Mouse (Mus musculus) gastrocnemius, postnatal 36 days (tissue): ENCODE data around the gene Olfr800. TPM values are rescaled to one million over a fixed set of nuclear protein-coding genes. Genes with fewer than 3 reads are reported as not detected.

Source experiments
- DNase-seq, 2 experiments: peaks; one replicate each; pipeline ENCODE4 v3.0.0; 2022
- intact Hi-C: fragments of 180-260 bp; cut with DNase I; formaldehyde crosslinking; loops from one replicate; pipeline ENCODE4 v1.15.1; 2025
- long read RNA-seq, 2 experiments: library from polyadenylated mRNA; stranded (forward); transcript quantifications; one replicate each; pipeline ENCODE4 v2.0.0; 2021
- total RNA-seq, 2 experiments: library from RNA; stranded (reverse); gene quantifications; 2 replicates each; pipeline ENCODE4 v1.2.3; 2021

The Olfr800 gene
- total RNA-seq = not detected
- long read RNA-seq, experiment 1 = 0 reads
- long read RNA-seq, experiment 2 = 0 reads

- intact Hi-C loops = no loop called here
- DNase-seq = no peak
Measured at GRCm38 (mm10) chr10:129657394-129657793, at the start of gene Olfr800. TSS of gene Olfr800 (plus strand) at chr10:129657694.

GRCm38 (mm10) chr10:129612470-129612869 is 45.0 kb upstream of the Olfr800 start, which contains the start of gene Olfr796:
TSS of gene Olfr796 (minus strand) at chr10:129612570.
- intact Hi-C loops = no loop called here
- no peak for DNase-seq

- intact Hi-C loops = no loop called here
- no peak for DNase-seq
Measured at GRCm38 (mm10) chr10:129621724-129622123, 35.8 kb upstream of the Olfr800 start.

- intact Hi-C loops = no loop called here
- DNase-seq = no peak
Measured at GRCm38 (mm10) chr10:129623251-129623650, 34.2 kb upstream of the Olfr800 start.

GRCm38 (mm10) chr10:129627834-129628233 is 29.7 kb upstream of the Olfr800 start, which contains the start of gene Olfr798:
TSS of gene Olfr798 (minus strand) at chr10:129627934.
- intact Hi-C loops = no loop called here
- DNase-seq = no peak

- no peak for DNase-seq
- intact Hi-C loops = no loop called here
Measured at GRCm38 (mm10) chr10:129637184-129637583, 20.3 kb upstream of the Olfr800 start, which contains the start of gene Olfr799. TSS of gene Olfr799 (plus strand) at chr10:129637484.

GRCm38 (mm10) chr10:129651763-129652162 is 5.7 kb upstream of the Olfr800 start:
- DNase-seq = no peak
- intact Hi-C loops = no loop called here

GRCm38 (mm10) chr10:129673765-129674164 is 16.3 kb downstream of the Olfr800 start, which contains the start of gene Olfr801:
TSS of gene Olfr801 (minus strand) at chr10:129673865.
- intact Hi-C loops = no loop called here
- DNase-seq = no peak

GRCm38 (mm10) chr10:129688069-129688468 is 30.6 kb downstream of the Olfr800 start, which contains the start of gene Olfr802:
TSS of gene Olfr802 (minus strand) at chr10:129688169.
- intact Hi-C loops = no loop called here
- no peak for DNase-seq

- intact Hi-C loops = no loop called here
- no peak for DNase-seq
Measured at GRCm38 (mm10) chr10:129694186-129694585, 36.7 kb downstream of the Olfr800 start, which contains the start of gene Olfr803. TSS of gene Olfr803 (minus strand) at chr10:129694286.

- DNase-seq = no peak
- intact Hi-C loops = no loop called here
Measured at GRCm38 (mm10) chr10:129702910-129703309, 45.4 kb downstream of the Olfr800 start, which contains the start of gene Olfr804. TSS of gene Olfr804 (plus strand) at chr10:129703210.

Other genes starting within 250 kb of the Olfr800 start
- not detected for gene Olfr786, start 230.4 kb upstream of the Olfr800 start, total RNA-seq
- gene Olfr787, start 195.8 kb upstream of the Olfr800 start, total RNA-seq = not detected
- not detected for gene Olfr788, start 186.7 kb upstream of the Olfr800 start, total RNA-seq
- not detected for gene Olfr789, start 172.9 kb upstream of the Olfr800 start, total RNA-seq
- not detected for gene Olfr790, start 159.2 kb upstream of the Olfr800 start, total RNA-seq
- gene Olfr791, start 135.9 kb upstream of the Olfr800 start, total RNA-seq = not detected
- gene Olfr792, start 118.5 kb upstream of the Olfr800 start, total RNA-seq = not detected
- gene Olfr794, start 90.0 kb upstream of the Olfr800 start, total RNA-seq = not detected
- not detected for gene Olfr796, start 45.1 kb upstream of the Olfr800 start, total RNA-seq
- gene Olfr798, start 29.8 kb upstream of the Olfr800 start, total RNA-seq = not detected
- gene Olfr799, start 20.2 kb upstream of the Olfr800 start, total RNA-seq = not detected
- gene Olfr801, start 16.2 kb downstream of the Olfr800 start, total RNA-seq = not detected
- gene Olfr802, start 30.5 kb downstream of the Olfr800 start, total RNA-seq = not detected
- not detected for gene Olfr803, start 36.6 kb downstream of the Olfr800 start, total RNA-seq
- not detected for gene Olfr804, start 45.5 kb downstream of the Olfr800 start, total RNA-seq
- gene Olfr805, start 71.7 kb downstream of the Olfr800 start, total RNA-seq = not detected
- gene Olfr806, start 84.2 kb downstream of the Olfr800 start, total RNA-seq = not detected
- gene Olfr807, start 100.1 kb downstream of the Olfr800 start, total RNA-seq = not detected
- gene Olfr808, start 107.8 kb downstream of the Olfr800 start, total RNA-seq = not detected
- not detected for gene Olfr809, start 116.9 kb downstream of the Olfr800 start, total RNA-seq
- gene Olfr810, start 137.2 kb downstream of the Olfr800 start, total RNA-seq = not detected
- not detected for gene Olfr811, start 146.7 kb downstream of the Olfr800 start, total RNA-seq
- gene Olfr812, start 188.4 kb downstream of the Olfr800 start, total RNA-seq = not detected
- gene Olfr813, start 197.7 kb downstream of the Olfr800 start, total RNA-seq = not detected
- not detected for gene Olfr814, start 222.2 kb downstream of the Olfr800 start, total RNA-seq
- not detected for gene Olfr815, start 248.2 kb downstream of the Olfr800 start, total RNA-seq